Mouse (Mus musculus) lung, postnatal 4 days (tissue): ENCODE measurements around the gene Ephb6.
"Not testable (repeated sequence)": the region's sequence is repeated elsewhere in the genome, so short reads cannot be mapped to it uniquely, and the experiment has no call there.

ENCODE experiments used
- DNase-seq, 2 experiments: peaks; one replicate each; pipeline ENCODE4 v3.0.0; 2021

The Ephb6 gene

GRCm38 (mm10) chr6:41605061-41605793, at the start of gene Ephb6:
Gene Ephb6 (plus strand): TSS chr6:41605482.
- DNase-seq: peak; percentile 83 to 89

GRCm38 (mm10) chr6:41556389-41556788, 48.9 kb upstream of the Ephb6 start:
- no peak for DNase-seq

GRCm38 (mm10) chr6:41557468-41557867, 47.8 kb upstream of the Ephb6 start:
- no peak for DNase-seq

GRCm38 (mm10) chr6:41558271-41558670, 47.0 kb upstream of the Ephb6 start:
- DNase-seq: no peak

- no peak for DNase-seq
These were observed 46.0 kb upstream of the Ephb6 start for GRCm38 (mm10) chr6:41559331-41559730.

GRCm38 (mm10) chr6:41560273-41560672, 45.0 kb upstream of the Ephb6 start:
- DNase-seq: no peak

- no peak for DNase-seq
These were observed 42.7 kb upstream of the Ephb6 start for GRCm38 (mm10) chr6:41562598-41562997.

- DNase-seq: not testable (repeated sequence)
These were observed 42.0 kb upstream of the Ephb6 start for GRCm38 (mm10) chr6:41563104-41563951.

GRCm38 (mm10) chr6:41565261-41565660, 40.0 kb upstream of the Ephb6 start:
- no peak for DNase-seq

- no peak for DNase-seq
These were observed 38.3 kb upstream of the Ephb6 start for GRCm38 (mm10) chr6:41566965-41567364.

- no peak for DNase-seq
These were observed 36.2 kb upstream of the Ephb6 start for GRCm38 (mm10) chr6:41569078-41569477.

GRCm38 (mm10) chr6:41576526-41577097, 28.7 kb upstream of the Ephb6 start:
- no peak for DNase-seq

GRCm38 (mm10) chr6:41577297-41577696, 28.0 kb upstream of the Ephb6 start:
- DNase-seq: no peak

GRCm38 (mm10) chr6:41581295-41581694, 24.0 kb upstream of the Ephb6 start:
- no peak for DNase-seq

GRCm38 (mm10) chr6:41582189-41582588, 23.1 kb upstream of the Ephb6 start:
- DNase-seq: no peak

- DNase-seq: peak; percentile 47 to 57
These were observed 756 bp upstream of the Ephb6 start for GRCm38 (mm10) chr6:41604401-41605050.

GRCm38 (mm10) chr6:41605794-41606104, 467 bp downstream of the Ephb6 start:
- no peak for DNase-seq

- DNase-seq: peak; percentile 73 to 85
These were observed 932 bp downstream of the Ephb6 start for GRCm38 (mm10) chr6:41606214-41606613.

- no peak for DNase-seq
These were observed 2.4 kb downstream of the Ephb6 start for GRCm38 (mm10) chr6:41607637-41608036.

- no peak for DNase-seq
These were observed 15.0 kb downstream of the Ephb6 start for GRCm38 (mm10) chr6:41620173-41620798.

GRCm38 (mm10) chr6:41621241-41621990, 16.1 kb downstream of the Ephb6 start:
- no peak for DNase-seq

- peak in 1 of 2 experiments; percentile 20 for DNase-seq
These were observed 17.4 kb downstream of the Ephb6 start for GRCm38 (mm10) chr6:41622661-41623060.
